14 mouse cellular contexts compared by ENCODE assay signal in genomic region chr8:119855656-119856055, GRCm38 (mm10). TPM values are rescaled to one million over a fixed set of nuclear protein-coding genes. Genes with fewer than 3 reads are reported as not detected.
DNase-seq lines count a peak whose midpoint lies in the region; ATAC-seq and TF ChIP-seq lines count a peak whose summit lies in the region.
"Had no signal": no experiment of that assay in that cellular context is flagged by ENCODE, and none has a peak within 500 bp of the region (broad histone marks: within the 10 kb centered on the region; RNA-seq: fewer than 3 reads in every experiment).

No protein-coding gene starts in this region.

- no peaks in the 10 kb centered on the region for H3K27me3 ChIP-seq in kidney, embryonic 14.5 days (ENCODE audit: control insufficient read depth, insufficient read depth, low read length)
- no peaks in the 10 kb centered on the region for H3K27me3 ChIP-seq in intestine, postnatal 0 days (replicated peaks; ENCODE audit: control insufficient read depth, insufficient read depth, low read length)

- ATAC-seq in kidney, embryonic 14.5 days (ENCODE audit: low FRiP score, low TSS enrichment): no peak
- ATAC-seq in common myeloid progenitor, adult 5-6 weeks (replicated peaks; ENCODE audit: low read depth, poor library complexity, severe bottlenecking): peak; percentile 33; the same call in 1 of the 2 replicates
- no peak for ATAC-seq in intestine, postnatal 0 days

- H3K4me1 ChIP-seq in kidney, embryonic 14.5 days (ENCODE audit: control insufficient read depth, insufficient read depth, low read length): no peaks in the 10 kb centered on the region
- no peaks in the 10 kb centered on the region for H3K4me1 ChIP-seq in intestine, postnatal 0 days (replicated peaks; ENCODE audit: control insufficient read depth, insufficient read depth, low read length)

- peak; percentile 66 to 76 for DNase-seq in cerebellum, postnatal 10 days
- no peak for DNase-seq in cerebellum, adult 9-10 months
- peak; percentile 60 for DNase-seq in kidney, adult 18-20 months
- DNase-seq in kidney, postnatal 36 days: peak; percentile 68 to 80
- DNase-seq in spleen, postnatal 14 days (ENCODE audit: low spot score in 2 of 2): no peak
- DNase-seq: B cell, adult 2 months; lung, adult 18-20 months; right cerebral cortex, postnatal 4 days; thymus, postnatal 14 days had no signal

- no peak overlapping the region for H3K4me3 ChIP-seq in kidney, embryonic 14.5 days (ENCODE audit: low read length)
- no peak overlapping the region for H3K4me3 ChIP-seq in intestine, postnatal 0 days (ENCODE audit: low read depth, low read length)
- H3K4me3 ChIP-seq: erythroblast, embryonic 14.5 days had no signal

- no peak; the same call in 1 of the 2 replicates for TF ChIP-seq CTCF in intestine, postnatal 0 days (IDR thresholded peaks at IDR 0.05; ENCODE audit: low read depth)

- no peaks in the 10 kb centered on the region for H3K36me3 ChIP-seq in kidney, embryonic 14.5 days (ENCODE audit: control insufficient read depth, insufficient read depth, low read length)
- no peaks in the 10 kb centered on the region for H3K36me3 ChIP-seq in intestine, postnatal 0 days (ENCODE audit: control insufficient read depth, insufficient read depth)

- WGBS in kidney, embryonic 14.5 days: 78% methylated on average over 5 of the region's 5 CpGs
- WGBS in intestine, postnatal 0 days: 72% methylated on average over 5 of the region's 5 CpGs

- H3K27ac ChIP-seq in kidney, embryonic 14.5 days (ENCODE audit: low read depth, low read length): no peak overlapping the region
- H3K27ac ChIP-seq in intestine, postnatal 0 days (ENCODE audit: low read depth, low read length): no peak overlapping the region

- H3K9me3 ChIP-seq in kidney, embryonic 14.5 days (ENCODE audit: control insufficient read depth, low read length): no peaks in the 10 kb centered on the region
- H3K9me3 ChIP-seq in intestine, postnatal 0 days (ENCODE audit: control insufficient read depth): no peaks in the 10 kb centered on the region

- no peak overlapping the region for H3K9ac ChIP-seq in kidney, embryonic 14.5 days (ENCODE audit: low read depth, low read length)
- H3K9ac ChIP-seq in intestine, postnatal 0 days (ENCODE audit: low read depth, low read length): no peak overlapping the region

- H3K4me2 ChIP-seq in kidney, embryonic 14.5 days (replicated peaks; ENCODE audit: low read depth, low read length): no peak overlapping the region
- H3K4me2 ChIP-seq in intestine, postnatal 0 days (replicated peaks; ENCODE audit: low read depth): no peak overlapping the region
- H3K4me2 ChIP-seq: midbrain, embryonic 11.5 days had no signal

RNA-seq across cellular contexts. Expression of gene Klhl36, which starts 6.4 kb away (rescaled TPM):
- 13.3 and 13.8 TPM in 2 replicates for polyA plus RNA-seq in kidney, embryonic 14.5 days (2014; fragmentation: Nextera tagmentation; extraction: Ambion mirVana)
- 5.7 and 7.4 TPM in 2 replicates for total RNA-seq in common myeloid progenitor, adult 5-6 weeks (2017)
- 7.3 and 7.4 TPM in 2 replicates for polyA plus RNA-seq in intestine, postnatal 0 days (2015; fragmentation: Nextera tagmentation; extraction: Ambion mirVana)

RNA-seq across cellular contexts. Expression of gene Cotl1, which starts 15.3 kb away (rescaled TPM):
- 239 and 329 TPM in 2 replicates for polyA plus RNA-seq in kidney, embryonic 14.5 days (2014; fragmentation: Nextera tagmentation; extraction: Ambion mirVana)
- 79.3 and 132 TPM in 2 replicates for total RNA-seq in common myeloid progenitor, adult 5-6 weeks (2017)
- 166 and 169 TPM in 2 replicates for polyA plus RNA-seq in intestine, postnatal 0 days (2015; fragmentation: Nextera tagmentation; extraction: Ambion mirVana)

RNA-seq across cellular contexts. Expression of gene Usp10, which starts 54.5 kb away (rescaled TPM):
- polyA plus RNA-seq in kidney, embryonic 14.5 days (2014; fragmentation: Nextera tagmentation; extraction: Ambion mirVana): 91.9 and 156 TPM in 2 replicates
- total RNA-seq in common myeloid progenitor, adult 5-6 weeks (2017): 53.3 and 85.6 TPM in 2 replicates
- 37.1 and 41.2 TPM in 2 replicates for polyA plus RNA-seq in intestine, postnatal 0 days (2015; fragmentation: Nextera tagmentation; extraction: Ambion mirVana)

RNA-seq across cellular contexts. Expression of gene Gm20388, which starts 55.0 kb away (rescaled TPM):
- polyA plus RNA-seq in kidney, embryonic 14.5 days (2014; fragmentation: Nextera tagmentation; extraction: Ambion mirVana): 5.7 TPM in 1 of 2 replicates, not detected in the other
- total RNA-seq in common myeloid progenitor, adult 5-6 weeks (2017): 35.7 and 36.7 TPM in 2 replicates
- polyA plus RNA-seq in intestine, postnatal 0 days (2015; fragmentation: Nextera tagmentation; extraction: Ambion mirVana): not detected in 2 replicates
- polyA plus RNA-seq: midbrain, embryonic 11.5 days had no signal

Comparison
In these comparisons a context has a peak if more than half of its experiments do, and no peak if none do; other contexts are left out.
1. DNase-seq: peak in cerebellum, postnatal 10 days (2 of 2), kidney, adult 18-20 months (single experiment) and kidney, postnatal 36 days (2 of 2); none in cerebellum, adult 9-10 months (single experiment) and spleen, postnatal 14 days (0 of 2).